Mouse (Mus musculus): ENCODE data around the gene Whrn. TPM values are rescaled to one million over a fixed set of nuclear protein-coding genes. Genes with fewer than 3 reads are reported as not detected.

Gene Whrn
- polyA plus RNA-seq, 2 experiments: 6.6 to 34.3 TPM

DNA sequence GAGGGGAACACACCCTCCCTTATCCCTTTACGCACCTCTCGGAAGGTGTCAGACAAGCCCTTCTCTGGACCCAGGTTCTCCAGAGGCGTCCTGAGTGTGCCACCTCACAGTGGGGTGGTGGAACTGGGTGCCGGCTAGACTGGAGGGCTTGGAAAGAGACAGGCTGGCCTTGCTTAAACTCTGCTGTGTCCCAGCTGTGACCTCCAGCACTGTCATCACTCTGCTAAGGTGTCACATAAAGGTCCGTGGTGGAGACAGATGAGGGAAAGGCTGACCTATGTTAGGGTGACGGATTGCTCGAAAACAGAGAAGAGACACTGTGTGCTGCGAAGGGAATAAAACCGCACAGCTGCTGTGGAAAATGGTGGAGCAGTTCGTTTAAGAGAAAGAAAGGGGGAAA, 28.5 kb downstream of the Whrn start:
- no peak overlapping the region for H3K4me3 ChIP-seq (replicated peaks; ENCODE audit: low read length)
- no peaks in the 10 kb centered on the region for H3K4me1 ChIP-seq (ENCODE audit: control insufficient read depth, insufficient read depth, low read length)
- no peaks in the 10 kb centered on the region for H3K9me3 ChIP-seq (ENCODE audit: control insufficient read depth, low read length)
- TF ChIP-seq POLR2A (IDR thresholded peaks at IDR 0.05; ENCODE audit: borderline replicate concordance, extremely low read depth, insufficient read depth, insufficient read length): no peak
- H3K27ac ChIP-seq (replicated peaks; ENCODE audit: low read depth, low read length): no peak overlapping the region
- peak overlapping the region; percentile 21; the same call in 1 of the 2 replicates for H3K9ac ChIP-seq (ENCODE audit: low read depth, low read length, severe bottlenecking)
- DNase-seq (ENCODE audit: low spot score) (no peak), ATAC-seq (ENCODE audit: low FRiP score, low read depth) (no peak)
- no peak overlapping the region for H3K4me2 ChIP-seq (replicated peaks; ENCODE audit: low read depth, low read length, severe bottlenecking)
- WGBS: 52% methylated on average over 10 of the region's 10 CpGs
- H3K36me3 ChIP-seq (ENCODE audit: control insufficient read depth, insufficient read depth, low read length): no peaks in the 10 kb centered on the region; the same call in 1 of the 2 replicates
- H3K27me3 ChIP-seq (ENCODE audit: control insufficient read depth, insufficient read depth, low read length): no peaks in the 10 kb centered on the region

GRCm38 (mm10) chr4:63466192-63466591, 29.6 kb downstream of the Whrn start:
- Histone ChIP-seq H3K36me3 (ENCODE audit: control insufficient read depth, insufficient read depth, low read length) (no peaks in the 10 kb centered on the region; the same call in 1 of the 2 replicates), H3K4me1 (ENCODE audit: control insufficient read depth, insufficient read depth, low read length) (no peaks in the 10 kb centered on the region), H3K27me3 (ENCODE audit: control insufficient read depth, insufficient read depth, low read length) (no peaks in the 10 kb centered on the region), H3K9me3 (ENCODE audit: control insufficient read depth, low read length) (no peaks in the 10 kb centered on the region), H3K27ac (replicated peaks; ENCODE audit: low read depth, low read length) (no peak overlapping the region), H3K4me2 (replicated peaks; ENCODE audit: low read depth, low read length, severe bottlenecking) (no peak overlapping the region), H3K4me3 (replicated peaks; ENCODE audit: low read length) (no peak overlapping the region), H3K9ac (ENCODE audit: low read depth, low read length, severe bottlenecking) (no peak overlapping the region)
- DNase-seq (ENCODE audit: low spot score) (no peak), ATAC-seq (ENCODE audit: low FRiP score, low read depth) (no peak)
- 82% methylated on average over 6 of the region's 6 CpGs for WGBS
- TF ChIP-seq POLR2A (IDR thresholded peaks at IDR 0.05; ENCODE audit: borderline replicate concordance, extremely low read depth, insufficient read depth, insufficient read length): no peak

GRCm38 (mm10) chr4:63460876-63461525, 34.8 kb downstream of the Whrn start:
- no peak for DNase-seq (ENCODE audit: low spot score)
- 75% methylated on average over 7 of the region's 7 CpGs for WGBS
- Histone ChIP-seq H3K27me3 (ENCODE audit: control insufficient read depth, insufficient read depth, low read length) (no peaks in the 10 kb centered on the region), H3K4me3 (replicated peaks; ENCODE audit: low read length) (no peak overlapping the region), H3K27ac (replicated peaks; ENCODE audit: low read depth, low read length) (no peak overlapping the region), H3K9ac (ENCODE audit: low read depth, low read length, severe bottlenecking) (no peak overlapping the region), H3K36me3 (ENCODE audit: control insufficient read depth, insufficient read depth, low read length) (no peaks in the 10 kb centered on the region; the same call in 1 of the 2 replicates), H3K4me2 (replicated peaks; ENCODE audit: low read depth, low read length, severe bottlenecking) (no peak overlapping the region), H3K4me1 (ENCODE audit: control insufficient read depth, insufficient read depth, low read length) (peaks cover 28% of the 10 kb centered on the region), H3K9me3 (ENCODE audit: control insufficient read depth, low read length) (no peaks in the 10 kb centered on the region)
- ATAC-seq (ENCODE audit: low FRiP score, low read depth): no peak
- TF ChIP-seq POLR2A (IDR thresholded peaks at IDR 0.05; ENCODE audit: borderline replicate concordance, extremely low read depth, insufficient read depth, insufficient read length): no peak

DNA sequence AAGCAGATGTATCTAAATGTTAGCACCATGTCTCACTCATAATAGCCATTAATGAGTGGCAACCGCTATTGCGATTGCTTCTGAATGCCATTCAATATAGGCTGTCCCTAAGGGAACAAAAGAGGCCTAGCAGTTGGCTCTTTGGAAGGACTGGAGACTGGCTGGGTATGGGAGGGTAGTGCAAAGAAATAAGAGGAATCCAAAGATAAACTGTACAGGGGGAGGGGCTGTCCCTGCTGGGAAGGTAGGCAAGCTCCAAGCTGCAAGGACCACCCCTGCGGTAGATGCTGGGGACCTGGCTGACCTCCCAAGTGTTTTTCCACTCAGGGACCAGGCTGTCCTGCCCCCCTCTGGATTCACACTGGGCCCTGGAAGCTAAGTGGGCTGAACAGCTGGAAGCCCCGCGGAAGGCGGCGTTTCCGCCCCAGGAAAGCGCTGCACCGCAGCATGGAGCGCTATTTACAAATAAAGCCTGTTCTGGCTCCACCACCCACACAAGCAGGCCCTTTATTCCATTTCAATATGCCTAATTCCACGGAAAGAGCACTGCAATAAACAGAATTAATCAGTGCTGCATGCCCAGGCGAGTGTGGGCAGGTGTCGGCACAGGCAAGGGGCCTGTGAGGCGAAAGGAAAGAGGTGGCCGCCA, 36.5 kb downstream of the Whrn start:
- H3K27ac ChIP-seq (replicated peaks; ENCODE audit: low read depth, low read length): 0 out of 2 replicates have a peak overlapping the region, but pooled peaks have one; percentile 46
- WGBS: 18% methylated on average over 16 of the region's 16 CpGs
- no peaks in the 10 kb centered on the region; the same call in 1 of the 2 replicates for H3K36me3 ChIP-seq (ENCODE audit: control insufficient read depth, insufficient read depth, low read length)
- no peaks in the 10 kb centered on the region for H3K27me3 ChIP-seq (ENCODE audit: control insufficient read depth, insufficient read depth, low read length)
- ATAC-seq (ENCODE audit: low FRiP score, low read depth) (peak; percentile 44), DNase-seq (ENCODE audit: low spot score) (no peak)
- H3K9ac ChIP-seq (ENCODE audit: low read depth, low read length, severe bottlenecking): no peak overlapping the region; the same call in 1 of the 2 replicates
- H3K4me3 ChIP-seq (replicated peaks; ENCODE audit: low read length): no peak overlapping the region
- peaks cover 30% of the 10 kb centered on the region for H3K4me1 ChIP-seq (ENCODE audit: control insufficient read depth, insufficient read depth, low read length)
- no peak for TF ChIP-seq POLR2A (IDR thresholded peaks at IDR 0.05; ENCODE audit: borderline replicate concordance, extremely low read depth, insufficient read depth, insufficient read length)
- H3K4me2 ChIP-seq (replicated peaks; ENCODE audit: low read depth, low read length, severe bottlenecking): no peak overlapping the region; the same call in 1 of the 2 replicates
- no peaks in the 10 kb centered on the region for H3K9me3 ChIP-seq (ENCODE audit: control insufficient read depth, low read length)

DNA sequence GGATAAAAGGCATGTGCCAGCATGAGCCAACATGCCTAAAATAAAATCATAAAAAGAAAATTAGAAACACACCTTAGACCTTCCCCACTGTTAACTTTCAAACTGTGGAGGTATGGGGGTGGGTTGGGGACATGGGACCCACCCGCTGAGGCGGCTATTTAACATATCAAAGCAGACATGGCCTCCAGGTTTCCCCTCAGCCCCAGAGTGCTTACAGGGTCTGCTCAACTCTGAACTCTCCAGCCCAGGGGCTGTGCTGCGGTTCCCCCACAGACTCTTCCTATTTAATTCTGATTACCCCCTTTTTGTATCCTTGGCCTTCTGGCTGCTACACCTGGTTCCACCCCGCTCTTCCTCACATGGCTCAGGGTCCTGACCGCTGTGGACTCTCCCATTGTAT, 39.2 kb downstream of the Whrn start:
- no peak overlapping the region for H3K4me3 ChIP-seq (replicated peaks; ENCODE audit: low read length)
- ATAC-seq (ENCODE audit: low FRiP score, low read depth) (no peak; the same call in 1 of the 2 replicates), DNase-seq (ENCODE audit: low spot score) (no peak)
- no peaks in the 10 kb centered on the region for H3K9me3 ChIP-seq (ENCODE audit: control insufficient read depth, low read length)
- H3K9ac ChIP-seq (ENCODE audit: low read depth, low read length, severe bottlenecking): no peak overlapping the region
- H3K4me1 ChIP-seq (ENCODE audit: control insufficient read depth, insufficient read depth, low read length): peaks cover 33% of the 10 kb centered on the region
- no peaks in the 10 kb centered on the region for H3K27me3 ChIP-seq (ENCODE audit: control insufficient read depth, insufficient read depth, low read length)
- H3K27ac ChIP-seq (replicated peaks; ENCODE audit: low read depth, low read length): 0 out of 2 replicates have a peak overlapping the region, but pooled peaks have one; percentile 14
- no peak for TF ChIP-seq POLR2A (IDR thresholded peaks at IDR 0.05; ENCODE audit: borderline replicate concordance, extremely low read depth, insufficient read depth, insufficient read length)
- H3K36me3 ChIP-seq (ENCODE audit: control insufficient read depth, insufficient read depth, low read length): no peaks in the 10 kb centered on the region
- H3K4me2 ChIP-seq (replicated peaks; ENCODE audit: low read depth, low read length, severe bottlenecking): no peak overlapping the region
- WGBS: 33% methylated on average over 5 of the region's 5 CpGs
